Comparison of ENCODE assay signal across 10 mouse cellular contexts in the genomic region with DNA sequence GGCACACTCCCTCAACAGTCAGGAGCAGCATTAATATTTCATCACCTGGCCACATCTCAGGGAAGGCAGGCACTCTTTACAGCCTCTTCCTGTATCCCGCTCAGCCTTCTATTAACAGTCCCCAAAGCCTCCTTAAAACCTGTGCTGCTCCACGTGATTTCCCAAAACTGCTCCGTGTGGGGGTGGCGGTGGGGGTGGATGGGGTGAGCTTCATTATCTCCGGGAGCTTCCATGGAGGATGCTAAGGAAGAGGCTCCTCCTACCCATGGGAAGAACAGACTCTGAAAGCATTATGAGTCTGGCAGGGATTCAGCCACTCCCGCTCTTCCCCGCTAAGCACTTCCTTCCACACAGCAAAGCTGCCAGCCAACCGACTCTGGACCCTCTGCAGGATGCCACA.
DNase-seq lines count a peak whose midpoint lies in the region; ATAC-seq lines count a peak whose summit lies in the region.
"Had no signal": no experiment of that assay in that cellular context is flagged by ENCODE, and none has a peak within 500 bp of the region (broad histone marks: within the 10 kb centered on the region; RNA-seq: fewer than 3 reads in every experiment).

No protein-coding gene starts in this region.

- no peak overlapping the region for H3K4me3 ChIP-seq in hindbrain, embryonic 11.5 days (ENCODE audit: low read depth, low read length)
- no peak overlapping the region for H3K4me3 ChIP-seq in hindbrain, embryonic 10.5 days
- H3K4me3 ChIP-seq in midbrain, embryonic 14.5 days (replicated peaks; ENCODE audit: low read depth, low read length): no peak overlapping the region
- H3K4me3 ChIP-seq: erythroblast, embryonic 14.5 days; stomach, embryonic 15.5 days had no signal

- no peaks in the 10 kb centered on the region for H3K9me3 ChIP-seq in hindbrain, embryonic 11.5 days (ENCODE audit: control insufficient read depth, low read length)
- H3K9me3 ChIP-seq in hindbrain, embryonic 10.5 days: no peaks in the 10 kb centered on the region
- H3K9me3 ChIP-seq in midbrain, embryonic 14.5 days (ENCODE audit: control insufficient read depth, low read length): no peaks in the 10 kb centered on the region
- H3K9me3 ChIP-seq: stomach, embryonic 15.5 days had no signal

- no peaks in the 10 kb centered on the region; the same call in 1 of the 2 replicates for H3K4me1 ChIP-seq in hindbrain, embryonic 11.5 days (replicated peaks; ENCODE audit: control insufficient read depth, insufficient read depth, low read length)
- H3K4me1 ChIP-seq in hindbrain, embryonic 10.5 days (replicated peaks): peaks cover 36% of the 10 kb centered on the region
- H3K4me1 ChIP-seq in midbrain, embryonic 14.5 days (ENCODE audit: control insufficient read depth, insufficient read depth, low read length): peaks cover 8% of the 10 kb centered on the region

- 0 out of 2 replicates have a peak, but pooled peaks have one; percentile 17 for ATAC-seq in hindbrain, embryonic 11.5 days (ENCODE audit: low FRiP score)
- peak; percentile 56 for ATAC-seq in frontal cortex, adult (ENCODE audit: low TSS enrichment)
- peak; percentile 41; the same call in 1 of the 2 replicates for ATAC-seq in midbrain, embryonic 14.5 days (ENCODE audit: low FRiP score, low TSS enrichment)

- H3K36me3 ChIP-seq in hindbrain, embryonic 11.5 days (ENCODE audit: control insufficient read depth, insufficient read depth, low read length): no peaks in the 10 kb centered on the region
- H3K36me3 ChIP-seq in hindbrain, embryonic 10.5 days: no peaks in the 10 kb centered on the region
- no peaks in the 10 kb centered on the region for H3K36me3 ChIP-seq in midbrain, embryonic 14.5 days (ENCODE audit: control insufficient read depth, insufficient read depth, low read length)
- H3K36me3 ChIP-seq: stomach, embryonic 15.5 days had no signal

- no peak overlapping the region for H3K27ac ChIP-seq in hindbrain, embryonic 11.5 days (ENCODE audit: low read depth, low read length)
- no peak overlapping the region for H3K27ac ChIP-seq in hindbrain, embryonic 10.5 days
- no peak overlapping the region for H3K27ac ChIP-seq in midbrain, embryonic 14.5 days (replicated peaks; ENCODE audit: low read depth, low read length)
- H3K27ac ChIP-seq: stomach, embryonic 15.5 days had no signal

- no peak for DNase-seq in hindbrain, embryonic 11.5 days (ENCODE audit: low spot score)
- no peak for DNase-seq in hindbrain, embryonic 10.5 days (ENCODE audit: low spot score)
- peak; percentile 38 for DNase-seq in R1 (ENCODE audit: low read depth, low spot score)
- DNase-seq in midbrain, embryonic 14.5 days: peak; percentile 64
- DNase-seq in urinary bladder, postnatal 4 days (ENCODE audit: low spot score in 2 of 2): no peak
- DNase-seq in adrenal gland, adult 8-10 months: no peak
- DNase-seq in thymus, postnatal 10 days (ENCODE audit: low spot score in 2 of 2): no peak

- no peak overlapping the region for H3K4me2 ChIP-seq in hindbrain, embryonic 11.5 days (replicated peaks; ENCODE audit: low read depth, low read length)
- peak overlapping the region; percentile 39 for H3K4me2 ChIP-seq in midbrain, embryonic 14.5 days (ENCODE audit: low read length)
- H3K4me2 ChIP-seq: stomach, embryonic 15.5 days had no signal

- 45% methylated on average over 8 of the region's 8 CpGs for WGBS in hindbrain, embryonic 11.5 days
- WGBS in hindbrain, embryonic 10.5 days: 44% methylated on average over 8 of the region's 8 CpGs
- whole genome bisulfite sequencing in midbrain, embryonic 14.5 days: 22% methylated on average over 8 of the region's 8 CpGs

- no peak overlapping the region for H3K9ac ChIP-seq in hindbrain, embryonic 11.5 days (ENCODE audit: low read depth, low read length)
- no peak overlapping the region for H3K9ac ChIP-seq in midbrain, embryonic 14.5 days (replicated peaks; ENCODE audit: low read length)
- H3K9ac ChIP-seq: stomach, embryonic 15.5 days had no signal

- no peaks in the 10 kb centered on the region for H3K27me3 ChIP-seq in hindbrain, embryonic 11.5 days (ENCODE audit: control insufficient read depth, insufficient read depth, low read length)
- H3K27me3 ChIP-seq in hindbrain, embryonic 10.5 days (ENCODE audit: insufficient read depth, poor library complexity, severe bottlenecking): no peaks in the 10 kb centered on the region
- H3K27me3 ChIP-seq in midbrain, embryonic 14.5 days (ENCODE audit: control insufficient read depth, insufficient read depth, low read length): no peaks in the 10 kb centered on the region
- H3K27me3 ChIP-seq: stomach, embryonic 15.5 days had no signal

Comparison
In these comparisons a context has a peak if more than half of its experiments do, and no peak if none do; other contexts are left out.
1. DNase-seq: peak in R1 (single experiment) and midbrain, embryonic 14.5 days (single experiment); none in hindbrain, embryonic 11.5 days (single experiment), hindbrain, embryonic 10.5 days (single experiment), urinary bladder, postnatal 4 days (0 of 2), adrenal gland, adult 8-10 months (single experiment) and thymus, postnatal 10 days (0 of 2).
2. Peak in every context shown above with its lines, with median percentiles within 50 percentile points of each other: ATAC-seq.